Mouse (Mus musculus) brown adipose tissue, adult 24 weeks (tissue): ENCODE measurements around the gene Hist1h3a. TPM values are rescaled to one million over a fixed set of nuclear protein-coding genes. Genes with fewer than 3 reads are reported as not detected.

Experiments used
- H3K27ac ChIP-seq: fragments of 200-500 bp; replicated peaks from 2 replicates; pipeline ENCODE4 v1.5.1; 2012; ENCODE audit warnings: low read depth, mild to moderate bottlenecking, low read length
- H3K4me1 ChIP-seq: fragments of 200-500 bp; 2 replicates; pipeline ENCODE4 v1.6.1; 2012; ENCODE audit warnings: low read length, mixed read lengths; ENCODE audit not compliant: control insufficient read depth, insufficient read depth, insufficient read length
- H3K4me3 ChIP-seq: fragments of 200-500 bp; 2 replicates; pipeline ENCODE4 v1.5.1; 2012; ENCODE audit warnings: low read depth, mild to moderate bottlenecking, low read length, moderate library complexity; ENCODE audit not compliant: insufficient read depth
- polyA plus RNA-seq: library from polyadenylated mRNA; stranded (reverse); fragments of >200 nt; gene quantifications from 2 replicates; pipeline ENCODE4 v1.2.4, GENCODE M21; 2012; ENCODE audit not compliant: missing spikeins, insufficient read depth, insufficient read length

Hist1h3a gene
- polyA plus RNA-seq, 1 experiment: not detected

GRCm38 (mm10) chr13:23717176-23717575 is 45.0 kb downstream of the Hist1h3a start:
- H3K4me1 ChIP-seq: no peaks in the 10 kb centered on the region; the same call in 1 of the 2 replicates
- peak overlapping the region; percentile 75 for H3K27ac ChIP-seq
- H3K4me3 ChIP-seq: no peak overlapping the region

- Histone ChIP-seq H3K4me3 (no peak overlapping the region), H3K4me1 (no peaks in the 10 kb centered on the region; the same call in 1 of the 2 replicates), H3K27ac (no peak overlapping the region; the same call in 1 of the 2 replicates)
Observed at GRCm38 (mm10) chr13:23716261-23717042, 45.7 kb downstream of the Hist1h3a start.

Other genes starting within 250 kb of the Hist1h3a start
- 69.6 and 128 TPM in 2 replicates for gene Hist1h4h, start 231.3 kb downstream of the Hist1h3a start, polyA plus RNA-seq
- gene Hist1h2af, start 228.5 kb downstream of the Hist1h3a start, polyA plus RNA-seq: not detected in 2 replicates
- gene Hist1h3g, start 227.0 kb downstream of the Hist1h3a start, polyA plus RNA-seq: not detected in 2 replicates
- 1.7 and 2.3 TPM in 2 replicates for gene Hist1h2bh, start 219.0 kb downstream of the Hist1h3a start, polyA plus RNA-seq
- not detected in 2 replicates for gene Hist1h3f, start 218.3 kb downstream of the Hist1h3a start, polyA plus RNA-seq
- not detected in 2 replicates for gene Hist1h4f, start 210.7 kb downstream of the Hist1h3a start, polyA plus RNA-seq
- gene Hist1h1d, start 209.1 kb downstream of the Hist1h3a start, polyA plus RNA-seq: 0.24 and 1.1 TPM in 2 replicates
- gene Hist1h3e, start 200.0 kb downstream of the Hist1h3a start, polyA plus RNA-seq: 2.8 and 2.9 TPM in 2 replicates
- gene Hist1h2ae, start 191.2 kb downstream of the Hist1h3a start, polyA plus RNA-seq: not detected in 2 replicates
- not detected in 2 replicates for gene Hist1h2bg, start 191.0 kb downstream of the Hist1h3a start, polyA plus RNA-seq
- gene Hist1h2bf, start 188.2 kb downstream of the Hist1h3a start, polyA plus RNA-seq: 4.4 TPM in 1 of 2 replicates, not detected in the other
- not detected in 2 replicates for gene Hist1h2ad, start 188.0 kb downstream of the Hist1h3a start, polyA plus RNA-seq
- gene Hist1h3d, start 186.6 kb downstream of the Hist1h3a start, polyA plus RNA-seq: 1.1 and 2.5 TPM in 2 replicates
- gene Hist1h4d, start 180.8 kb downstream of the Hist1h3a start, polyA plus RNA-seq: not detected in 2 replicates
- gene Hist1h2be, start 141.3 kb downstream of the Hist1h3a start, polyA plus RNA-seq: 8.2 and 13.8 TPM in 2 replicates
- 4.0 TPM in 2 replicates for gene Hist1h1e, start 139.8 kb downstream of the Hist1h3a start, polyA plus RNA-seq
- 0.59 and 1.0 TPM in 2 replicates for gene Hist1h2ac, start 78.4 kb downstream of the Hist1h3a start, polyA plus RNA-seq
- gene Hist1h2bc, start 78.2 kb downstream of the Hist1h3a start, polyA plus RNA-seq: 190 and 234 TPM in 2 replicates
- not detected in 2 replicates for gene Hist1h1t, start 66.6 kb downstream of the Hist1h3a start, polyA plus RNA-seq
- 2.1 TPM in 1 of 2 replicates, not detected in the other for gene Hist1h4c, start 63.9 kb downstream of the Hist1h3a start, polyA plus RNA-seq
- gene Hfe, start 51.5 kb downstream of the Hist1h3a start, polyA plus RNA-seq: 30.2 and 34.3 TPM in 2 replicates
- 112 and 175 TPM in 2 replicates for gene Hist1h1c, start 23.6 kb downstream of the Hist1h3a start, polyA plus RNA-seq
- not detected in 2 replicates for gene Hist1h3c, start 16.8 kb downstream of the Hist1h3a start, polyA plus RNA-seq
- not detected in 2 replicates for gene Hist1h2bb, start 15.7 kb downstream of the Hist1h3a start, polyA plus RNA-seq
- not detected in 2 replicates for gene Hist1h2ab, start 11.3 kb downstream of the Hist1h3a start, polyA plus RNA-seq
- gene Hist1h3b, start 10.1 kb downstream of the Hist1h3a start, polyA plus RNA-seq: not detected in 2 replicates
- gene Hist1h4b, start 5.4 kb downstream of the Hist1h3a start, polyA plus RNA-seq: not detected in 2 replicates
- gene Hist1h4a, start 1.2 kb downstream of the Hist1h3a start, polyA plus RNA-seq: not detected in 2 replicates
- gene Hist1h1a, start 1.3 kb upstream of the Hist1h3a start, polyA plus RNA-seq: not detected in 2 replicates
- gene Trim38, start 7.5 kb upstream of the Hist1h3a start, polyA plus RNA-seq: not detected in 2 replicates
- gene Slc17a2, start 44.6 kb upstream of the Hist1h3a start, polyA plus RNA-seq: not detected in 2 replicates
- not detected in 2 replicates for gene Slc17a3, start 77.0 kb upstream of the Hist1h3a start, polyA plus RNA-seq
- not detected in 2 replicates for gene Slc17a1, start 105.4 kb upstream of the Hist1h3a start, polyA plus RNA-seq
- gene Slc17a4, start 152.6 kb upstream of the Hist1h3a start, polyA plus RNA-seq: not detected in 2 replicates
- not detected in 2 replicates for gene Hist1h2ba, start 171.8 kb upstream of the Hist1h3a start, polyA plus RNA-seq
- gene Hist1h2aa, start 172.1 kb upstream of the Hist1h3a start, polyA plus RNA-seq: not detected in 2 replicates
- gene Scgn, start 228.8 kb upstream of the Hist1h3a start, polyA plus RNA-seq: not detected in 2 replicates